Mouse (Mus musculus) CH12.LX (cell line): Measurements from ENCODE around the gene Vti1a. TPM values are rescaled to one million over a fixed set of nuclear protein-coding genes. Genes with fewer than 3 reads are reported as not detected.

ENCODE experiments used
- DNase-seq: peaks from one replicate; pipeline ENCODE4 v3.0.0-alpha.2; 2013; ENCODE audit errors: extremely low read depth
- H3K27ac ChIP-seq: 2 replicates; pipeline ENCODE4 v1.5.1; 2012; ENCODE audit warnings: low read depth, mild to moderate bottlenecking, control low read depth, moderate library complexity; ENCODE audit not compliant: insufficient read depth
- H3K27me3 ChIP-seq: replicated peaks from 2 replicates; pipeline ENCODE3; 2012; ENCODE audit warnings: inconsistent platforms
- H3K36me3 ChIP-seq, 2 experiments: replicated peaks in 1 of 2; 2 replicates each; pipeline versions ENCODE3 to v1.6.1; 2012; ENCODE audit warnings: inconsistent platforms in 1 of 2, low read length in 1 of 2, mild to moderate bottlenecking in 1 of 2, mixed read lengths in 1 of 2, moderate library complexity in 1 of 2; ENCODE audit not compliant: control insufficient read depth in 1 of 2, insufficient read depth in 1 of 2
- H3K4me1 ChIP-seq, 2 experiments: 2 replicates each; pipeline ENCODE4 v1.6.1; 2012; ENCODE audit warnings: inconsistent platforms in 1 of 2, moderate library complexity in 1 of 2; ENCODE audit not compliant: insufficient read depth in 2 of 2, control insufficient read depth in 1 of 2
- H3K4me2 ChIP-seq: 2 replicates; pipeline ENCODE4 v1.6.1; 2012; ENCODE audit warnings: low read depth, mild to moderate bottlenecking, control low read depth; ENCODE audit not compliant: poor library complexity, insufficient read depth, severe bottlenecking
- H3K4me3 ChIP-seq, 3 experiments: fragments of 150-350 bp in 1 of 3; sonication (generic) in 1 of 3; replicated peaks in 1 of 3; 2 replicates each; pipeline versions ENCODE3 to v1.5.1; 2011 to 2012; ENCODE audit warnings: low read depth in 2 of 3, low read length in 2 of 3, mild to moderate bottlenecking in 2 of 3, moderate library complexity in 2 of 3, control low read depth in 1 of 3, improper control_type of control experiment in 1 of 3, inconsistent platforms in 1 of 3, mixed read lengths in 1 of 3; ENCODE audit not compliant: poor library complexity in 1 of 3
- H3K79me2 ChIP-seq: replicated peaks from 2 replicates; pipeline ENCODE4 v1.6.1; 2012; ENCODE audit warnings: mild to moderate bottlenecking, moderate library complexity; ENCODE audit not compliant: control insufficient read depth, poor library complexity, insufficient read depth, severe bottlenecking; ENCODE audit errors: extremely low read depth
- H3K9ac ChIP-seq: 2 replicates; pipeline ENCODE4 v1.6.1; 2012; ENCODE audit warnings: low read depth, mild to moderate bottlenecking, control low read depth, moderate library complexity; ENCODE audit not compliant: insufficient read depth
- H3K9me3 ChIP-seq: replicated peaks from 2 replicates; pipeline ENCODE3; 2012; ENCODE audit warnings: low read length, inconsistent platforms, mixed read lengths
- BHLHE40 ChIP-seq: IDR thresholded peaks from 2 replicates; pipeline ENCODE4 v1.6.1; 2011; ENCODE audit warnings: mild to moderate bottlenecking, low read depth, low read length, improper control_type of control experiment
- CHD2 ChIP-seq: IDR thresholded peaks from 2 replicates; pipeline ENCODE4 v1.6.1; 2011; ENCODE audit warnings: low read length, improper control_type of control experiment
- CTCF ChIP-seq, 2 experiments: IDR thresholded peaks in 1 of 2; conservative IDR thresholded peaks in 1 of 2; 2 replicates each; pipeline ENCODE4 v1.5.1; 2011 to 2012; ENCODE audit warnings: low read depth in 2 of 2, low read length in 2 of 2, improper control_type of control experiment in 1 of 2, inconsistent platforms in 1 of 2, mild to moderate bottlenecking in 1 of 2, moderate library complexity in 1 of 2
- E2F4 ChIP-seq: IDR thresholded peaks from 2 replicates; pipeline ENCODE4 v1.6.1; 2011; ENCODE audit warnings: low read depth, low read length, improper control_type of control experiment; ENCODE audit not compliant: insufficient replicate concordance
- HCFC1 ChIP-seq: IDR thresholded peaks from 2 replicates; pipeline ENCODE4 v1.6.1; 2012; ENCODE audit warnings: low read depth, mild to moderate bottlenecking, inconsistent platforms, low read length, improper control_type of control experiment
- JUND ChIP-seq: conservative IDR thresholded peaks from 2 replicates; pipeline ENCODE4 v1.6.1; 2011; ENCODE audit warnings: low read depth, low read length, improper control_type of control experiment
- KAT2A ChIP-seq: IDR thresholded peaks from 2 replicates; pipeline ENCODE4 v1.6.1; 2012; ENCODE audit warnings: low read length, improper control_type of control experiment, inconsistent platforms; ENCODE audit not compliant: insufficient replicate concordance
- MAFK ChIP-seq: IDR thresholded peaks from 2 replicates; pipeline ENCODE4 v1.6.1; 2011; ENCODE audit warnings: low read length, improper control_type of control experiment; ENCODE audit not compliant: insufficient replicate concordance
- MAX ChIP-seq: IDR thresholded peaks from 2 replicates; pipeline ENCODE4 v1.6.1; 2011; ENCODE audit warnings: low read length, improper control_type of control experiment
- MAZ ChIP-seq: IDR thresholded peaks from 2 replicates; pipeline ENCODE4 v1.6.1; 2012; ENCODE audit warnings: low read depth, mild to moderate bottlenecking, inconsistent platforms, low read length, improper control_type of control experiment, moderate library complexity
- MXI1 ChIP-seq: IDR thresholded peaks from 2 replicates; pipeline ENCODE4 v1.6.1; 2011; ENCODE audit warnings: mild to moderate bottlenecking, low read depth, low read length, improper control_type of control experiment
- NELFE ChIP-seq: IDR thresholded peaks from 2 replicates; pipeline ENCODE4 v1.6.1; 2011; ENCODE audit warnings: low read depth, low read length, improper control_type of control experiment
- POLR2A ChIP-seq: IDR thresholded peaks from 2 replicates; pipeline ENCODE4 v1.6.1; 2011; ENCODE audit warnings: low read depth, mild to moderate bottlenecking, improper control_type of control experiment, low read length
- POLR2AphosphoS2 ChIP-seq: IDR thresholded peaks from 2 replicates; pipeline ENCODE4 v1.6.1; 2011; ENCODE audit warnings: low read depth, low read length, improper control_type of control experiment
- SMC3 ChIP-seq: IDR thresholded peaks from 2 replicates; pipeline ENCODE4 v1.6.1; 2011; ENCODE audit warnings: low read depth, low read length, improper control_type of control experiment
- TCF12 ChIP-seq: IDR thresholded peaks from 2 replicates; pipeline ENCODE4 v1.6.1; 2014; ENCODE audit warnings: low read depth, mild to moderate bottlenecking, inconsistent platforms, low read length, improper control_type of control experiment
- UBTF ChIP-seq: IDR thresholded peaks from 2 replicates; pipeline ENCODE4 v1.6.1; 2012; ENCODE audit warnings: low read depth, mild to moderate bottlenecking, inconsistent platforms, low read length, improper control_type of control experiment, moderate library complexity
- USF1 ChIP-seq: IDR thresholded peaks from 2 replicates; pipeline ENCODE4 v1.6.1; 2014; ENCODE audit warnings: low read depth, mild to moderate bottlenecking, inconsistent platforms, low read length, improper control_type of control experiment
- ZKSCAN1 ChIP-seq: IDR thresholded peaks from 2 replicates; pipeline ENCODE4 v1.6.1; 2012; ENCODE audit warnings: low read depth, inconsistent platforms, low read length, improper control_type of control experiment, borderline replicate concordance
- dilution Hi-C: fragments of 300-500 bp; cut with MboI; formaldehyde crosslinking; loops from 2 replicates; pipeline ENCODE4 v1.14.3; 2020; ENCODE audit warnings: low sequenced_read_pairs; ENCODE audit not compliant: extremely low pct_unique_long_range_greater_than_20kb, extremely low pct_ligation_motif_present
- in situ Hi-C: fragments of 300-500 bp; cut with MboI; formaldehyde crosslinking; loops from 3 replicates; pipeline ENCODE4 v1.14.3; 2019; ENCODE audit warnings: low sequenced_read_pairs, low pct_ligation_motif_present, low pct_unique_long_range_greater_than_20kb, mixed read lengths
- polyA plus RNA-seq: library from polyadenylated mRNA; unstranded; fragments of >175 nt; gene quantifications from 2 replicates; pipeline ENCODE4 v1.2.1, GENCODE M21; 2012; ENCODE audit warnings: low read depth; ENCODE audit not compliant: insufficient read length
- total RNA-seq, 2 experiments: library from RNA; depleted of rRNA; stranded (reverse); fragments of 300-350 nt in 1 of 2; fragments of >200 nt in 1 of 2; gene quantifications; 2 replicates each; pipeline ENCODE4 v1.2.3; 2012 to 2014

Vti1a gene
- total and polyA plus RNA-seq, 3 experiments, result 22.3 to 27.6 (median 23.5) TPM

- DNase-seq, result no peak
- TF ChIP-seq MAFK (no peak), SMC3 (no peak)
- dilution Hi-C loops, result no loop called here
- in situ Hi-C loops, result no loop called here
- peaks cover 4% of the 10 kb centered on the region in 2 experiments; a peak in 2 of 4 replicates for H3K4me1 ChIP-seq
- no peak overlapping the region for H3K4me2 ChIP-seq
- peaks cover 0 to 55% of the 10 kb centered on the region in 2 experiments for H3K36me3 ChIP-seq
- no peak overlapping the region for H3K9ac ChIP-seq
- H3K27ac ChIP-seq, result no peak overlapping the region
- H3K4me3 ChIP-seq, result no peak overlapping the region
- H3K9me3 ChIP-seq, result no peaks in the 10 kb centered on the region
- H3K27me3 ChIP-seq, result no peaks in the 10 kb centered on the region
- no peaks in the 10 kb centered on the region for H3K79me2 ChIP-seq
Observed at GRCm38 (mm10) chr19:55423952-55424351, 107.9 kb downstream of the Vti1a start.

GRCm38 (mm10) chr19:55424507-55424906, 108.4 kb downstream of the Vti1a start:
- in situ Hi-C loops (no loop called here), dilution Hi-C loops (no loop called here)
- Histone ChIP-seq H3K4me2 (no peak overlapping the region), H3K27me3 (no peaks in the 10 kb centered on the region), H3K4me1 (peaks cover under 1 to 1% of the 10 kb centered on the region in 2 experiments; a peak in 2 of 4 replicates), H3K36me3 (peaks cover 0 to 55% of the 10 kb centered on the region in 2 experiments), H3K4me3 (no peak overlapping the region), H3K9ac (no peak overlapping the region), H3K27ac (no peak overlapping the region), H3K79me2 (no peaks in the 10 kb centered on the region), H3K9me3 (no peaks in the 10 kb centered on the region)
- no peak for DNase-seq
- TF ChIP-seq HCFC1, result no peak
- TF ChIP-seq UBTF, result no peak
- TF ChIP-seq POLR2AphosphoS2, result no peak
- no peak for TF ChIP-seq MAFK
- TF ChIP-seq USF1, result no peak
- TF ChIP-seq POLR2A, result no peak
- TF ChIP-seq TCF12, result no peak
- TF ChIP-seq MAZ, result no peak
- no peak for TF ChIP-seq MAX

- H3K4me2 ChIP-seq, result no peak overlapping the region
- TF ChIP-seq CHD2 (no peak), POLR2A (no peak), ZKSCAN1 (no peak), JUND (no peak), MXI1 (no peak), KAT2A (no peak), CTCF (conservative IDR thresholded peaks at IDR 0.05 in 1 of 2, IDR thresholded peaks at IDR 0.05 in 1 of 2; ENCODE audit: low read depth in 2 of 2, low read length in 2 of 2) (no peak), NELFE (no peak), E2F4 (no peak), HCFC1 (no peak), BHLHE40 (no peak), UBTF (no peak)
- TF ChIP-seq, all 38 proteins: peak for 0
- in situ Hi-C loops, result no loop called here
- H3K4me1 ChIP-seq, result no peaks in the 10 kb centered on the region
- no peak overlapping the region for H3K9ac ChIP-seq
- H3K36me3 ChIP-seq, result peaks cover 0 to 12% of the 10 kb centered on the region in 2 experiments
- no peak overlapping the region for H3K27ac ChIP-seq
- no peaks in the 10 kb centered on the region for H3K79me2 ChIP-seq
- H3K4me3 ChIP-seq, result no peak overlapping the region
- DNase-seq, result no peak
- no peaks in the 10 kb centered on the region for H3K27me3 ChIP-seq
- dilution Hi-C loops, result no loop called here
- no peaks in the 10 kb centered on the region for H3K9me3 ChIP-seq
Observed at GRCm38 (mm10) chr19:55440306-55440705, 124.2 kb downstream of the Vti1a start.
